ENCODE assay signal across 8 mouse cellular contexts in the genomic region with DNA sequence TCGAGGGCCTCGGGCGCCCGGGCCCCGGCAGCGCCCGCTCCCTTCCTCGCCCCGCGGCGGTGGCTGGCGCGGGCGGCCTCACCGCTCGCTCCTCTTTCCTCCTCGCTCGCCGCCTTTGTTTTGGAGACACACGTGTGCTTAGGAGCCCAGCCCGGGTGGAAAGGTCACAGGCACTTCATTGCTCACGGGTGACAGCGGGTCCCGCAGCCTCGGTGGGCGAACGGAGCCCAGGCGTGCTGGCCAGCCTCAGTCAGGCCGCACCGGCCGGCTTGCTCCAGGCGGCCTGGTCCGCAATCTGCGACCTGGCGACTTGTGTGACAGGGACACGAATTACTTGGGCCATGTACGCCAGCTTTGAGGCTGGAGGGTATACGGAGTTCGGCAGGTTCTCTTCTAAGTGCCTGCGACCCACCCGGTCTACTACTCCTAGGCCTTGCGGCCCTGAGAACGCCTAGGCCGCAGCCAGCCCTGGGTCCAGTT. TPM values are rescaled to one million over a fixed set of nuclear protein-coding genes. Genes with fewer than 3 reads are reported as not detected.
DNase-seq lines count a peak whose midpoint lies in the region; ATAC-seq and TF ChIP-seq lines count a peak whose summit lies in the region.
"Had no signal": no experiment of that assay in that cellular context is flagged by ENCODE, and none has a peak within 500 bp of the region (broad histone marks: within the 10 kb centered on the region; RNA-seq: fewer than 3 reads in every experiment).

No protein-coding gene starts in this region.

- no peaks in the 10 kb centered on the region for H3K9me3 ChIP-seq in forebrain, embryonic 15.5 days
- H3K9me3 ChIP-seq in liver, embryonic 13.5 days (replicated peaks), result no peaks in the 10 kb centered on the region

- TF ChIP-seq CTCF in thymus, adult 2 months (IDR thresholded peaks at IDR 0.05; ENCODE audit: borderline replicate concordance, control insufficient read depth, extremely low read depth, insufficient read depth, low read length, poor library complexity), result no peak

- 60% methylated on average over 44 of the region's 44 CpGs for WGBS in thymus, adult 2 months
- WGBS in forebrain, embryonic 15.5 days, result 7% methylated on average over 44 of the region's 44 CpGs
- WGBS in liver, embryonic 13.5 days (ENCODE audit: insufficient replicate concordance), result 14% methylated on average over 44 of the region's 44 CpGs

- DNase-seq in thymus, adult 2 months, result no peak
- no peak for DNase-seq in thymus, postnatal 0 days (ENCODE audit: low spot score)
- DNase-seq in liver, embryonic 13.5 days, result no peak
- DNase-seq in frontal cortex, postnatal 14 days (ENCODE audit: low spot score in 2 of 2), result no peak
- no peak for DNase-seq in layer of hippocampus, adult 18-20 months (ENCODE audit: low spot score in 2 of 2)
- DNase-seq: lung, adult 2 months had no signal

- no peak for ATAC-seq in forebrain, embryonic 15.5 days (replicated peaks)
- ATAC-seq in liver, embryonic 13.5 days (ENCODE audit: low read depth), result no peak
- ATAC-seq in activated CD4-positive, CD25-positive, alpha-beta regulatory T cell, adult 4 months, result no peak

- H3K9ac ChIP-seq in forebrain, embryonic 15.5 days (replicated peaks), result no peak overlapping the region
- no peak overlapping the region for H3K9ac ChIP-seq in liver, embryonic 13.5 days

- 0 out of 2 replicates have a peak overlapping the region, but pooled peaks have one; percentile 9 for H3K4me3 ChIP-seq in thymus, adult 2 months (ENCODE audit: control insufficient read depth, insufficient read depth, low read length)
- peak overlapping the region; percentile 30 for H3K4me3 ChIP-seq in forebrain, embryonic 15.5 days
- H3K4me3 ChIP-seq in liver, embryonic 13.5 days (replicated peaks), result peak overlapping the region; percentile 42

- H3K4me2 ChIP-seq in forebrain, embryonic 15.5 days (replicated peaks), result peak overlapping the region; percentile 34
- peak overlapping the region; percentile 52 for H3K4me2 ChIP-seq in liver, embryonic 13.5 days

- H3K27ac ChIP-seq in thymus, adult 2 months (ENCODE audit: control insufficient read depth, insufficient read depth, low read length), result no peak overlapping the region
- no peak overlapping the region for H3K27ac ChIP-seq in forebrain, embryonic 15.5 days (replicated peaks)
- H3K27ac ChIP-seq in liver, embryonic 13.5 days, result no peak overlapping the region

- H3K36me3 ChIP-seq in thymus, adult 2 months (ENCODE audit: control insufficient read depth, insufficient read depth, low read length), result no peaks in the 10 kb centered on the region
- H3K36me3 ChIP-seq in forebrain, embryonic 15.5 days, result no peaks in the 10 kb centered on the region
- H3K36me3 ChIP-seq in liver, embryonic 13.5 days, result no peaks in the 10 kb centered on the region

- TF ChIP-seq POLR2A in thymus, adult 2 months (IDR thresholded peaks at IDR 0.05; ENCODE audit: control insufficient read depth, extremely low read depth, insufficient read depth, low read length, poor library complexity), result no peak

- H3K4me1 ChIP-seq in thymus, adult 2 months (replicated peaks; ENCODE audit: control insufficient read depth, insufficient read depth, low read length), result peaks cover 14% of the 10 kb centered on the region
- H3K4me1 ChIP-seq in forebrain, embryonic 15.5 days, result peaks cover 32% of the 10 kb centered on the region
- H3K4me1 ChIP-seq in liver, embryonic 13.5 days (replicated peaks), result peaks cover 26% of the 10 kb centered on the region

- peaks cover 32% of the 10 kb centered on the region for H3K27me3 ChIP-seq in thymus, adult 2 months (ENCODE audit: control insufficient read depth, insufficient read depth, low read length)
- peaks cover 81% of the 10 kb centered on the region for H3K27me3 ChIP-seq in forebrain, embryonic 15.5 days
- H3K27me3 ChIP-seq in liver, embryonic 13.5 days, result peaks cover 96% of the 10 kb centered on the region

RNA-seq across cellular contexts. Expression of gene Foxc1, which starts 5.1 kb away (rescaled TPM):
- 1.9 TPM in 2 replicates for polyA plus RNA-seq in thymus, adult 2 months (2012; rRNA removed)
- 0.75 TPM in 2 replicates for polyA plus RNA-seq in thymus, postnatal 0 days (2015; fragmentation: Nextera tagmentation; extraction: Ambion mirVana)
- 1.0 and 1.2 TPM in 2 replicates for polyA plus RNA-seq in forebrain, embryonic 15.5 days (2015; fragmentation: Nextera tagmentation; extraction: Ambion mirVana)
- 0.03 TPM in 2 replicates for polyA plus RNA-seq in liver, embryonic 13.5 days (2015; fragmentation: Nextera tagmentation; extraction: Ambion mirVana)
- polyA plus RNA-seq in activated CD4-positive, CD25-positive, alpha-beta regulatory T cell, adult 4 months (2017; shearing (Covaris generic)), result not detected
- total RNA-seq in layer of hippocampus, adult 18-20 months (2021), result 1 to 10 TPM; 3.1 to 3.3 TPM
